Mouse (Mus musculus): ENCODE measurements around the gene Zfp82. TPM values are rescaled to one million over a fixed set of nuclear protein-coding genes. Genes with fewer than 3 reads are reported as not detected.
"Not testable (repeated sequence)": the region's sequence is repeated elsewhere in the genome, so short reads cannot be mapped to it uniquely, and the experiment has no call there.

Zfp82 gene
- polyA plus RNA-seq (2012; rRNA removed), result 2.3 and 2.5 TPM in 2 replicates

- peak within 1 kb of the TSS; percentile 77 for H3K4me3 ChIP-seq (ENCODE audit: insufficient read depth, low read length)
- peaks cover 2% of the 10 kb centered on the region; the same call in 1 of the 2 replicates for H3K4me1 ChIP-seq (ENCODE audit: control insufficient read depth, insufficient read depth, low read length)
- peak; percentile 84 for TF ChIP-seq POLR2A (IDR thresholded peaks at IDR 0.05; ENCODE audit: extremely low read depth, insufficient read depth, low read length)
- TF ChIP-seq CTCF (IDR thresholded peaks at IDR 0.05; ENCODE audit: extremely low read depth, insufficient read depth, low read length), result no peak
- H3K27ac ChIP-seq (ENCODE audit: insufficient read depth, low read length), result peak within 1 kb of the TSS; percentile 71
Observed at GRCm38 (mm10) chr7:30072146-30073028, at the start of gene Zfp82. TSS of gene Zfp82 (minus strand) at chr7:30072900.

GRCm38 (mm10) chr7:30122188-30122530, 49.5 kb upstream of the Zfp82 start:
- Histone ChIP-seq H3K4me1 (ENCODE audit: control insufficient read depth, insufficient read depth, low read length) (peaks cover 2% of the 10 kb centered on the region; the same call in 1 of the 2 replicates), H3K27ac (ENCODE audit: insufficient read depth, low read length) (peak overlapping the region; percentile 84), H3K4me3 (ENCODE audit: insufficient read depth, low read length) (peak overlapping the region; percentile 99)
- no peak for TF ChIP-seq POLR2A (IDR thresholded peaks at IDR 0.05; ENCODE audit: extremely low read depth, insufficient read depth, low read length)

- H3K27ac ChIP-seq (ENCODE audit: insufficient read depth, low read length), result peak within 1 kb of the TSS; percentile 84
- H3K4me3 ChIP-seq (ENCODE audit: insufficient read depth, low read length), result peak within 1 kb of the TSS; percentile 99
- peaks cover 2% of the 10 kb centered on the region; the same call in 1 of the 2 replicates for H3K4me1 ChIP-seq (ENCODE audit: control insufficient read depth, insufficient read depth, low read length)
- TF ChIP-seq CTCF (IDR thresholded peaks at IDR 0.05; ENCODE audit: extremely low read depth, insufficient read depth, low read length) (no peak), POLR2A (IDR thresholded peaks at IDR 0.05; ENCODE audit: extremely low read depth, insufficient read depth, low read length) (peak; percentile 59; the same call in 1 of the 2 replicates)
Observed at GRCm38 (mm10) chr7:30121308-30122187, 48.8 kb upstream of the Zfp82 start, which contains the start of gene Zfp382. TSS of gene Zfp382 (plus strand) at chr7:30121942.

GRCm38 (mm10) chr7:30117935-30118334, 45.2 kb upstream of the Zfp82 start:
- not testable (repeated sequence) for H3K4me3 ChIP-seq (ENCODE audit: insufficient read depth, low read length); H3K27ac ChIP-seq (ENCODE audit: insufficient read depth, low read length); H3K4me1 ChIP-seq (ENCODE audit: control insufficient read depth, insufficient read depth, low read length)

GRCm38 (mm10) chr7:30116076-30116475, 43.4 kb upstream of the Zfp82 start:
- H3K4me1 ChIP-seq (ENCODE audit: control insufficient read depth, insufficient read depth, low read length), result no peaks in the 10 kb centered on the region
- TF ChIP-seq CTCF (IDR thresholded peaks at IDR 0.05; ENCODE audit: extremely low read depth, insufficient read depth, low read length), result no peak
- TF ChIP-seq POLR2A (IDR thresholded peaks at IDR 0.05; ENCODE audit: extremely low read depth, insufficient read depth, low read length), result no peak
- H3K27ac ChIP-seq (ENCODE audit: insufficient read depth, low read length), result no peak overlapping the region
- no peak overlapping the region for H3K4me3 ChIP-seq (ENCODE audit: insufficient read depth, low read length)

- TF ChIP-seq POLR2A (IDR thresholded peaks at IDR 0.05; ENCODE audit: extremely low read depth, insufficient read depth, low read length), result no peak
- no peak for TF ChIP-seq CTCF (IDR thresholded peaks at IDR 0.05; ENCODE audit: extremely low read depth, insufficient read depth, low read length)
- H3K4me3 ChIP-seq (ENCODE audit: insufficient read depth, low read length), result peak overlapping the region; percentile 23; the same call in 1 of the 2 replicates
- H3K27ac ChIP-seq (ENCODE audit: insufficient read depth, low read length), result no peak overlapping the region
- H3K4me1 ChIP-seq (ENCODE audit: control insufficient read depth, insufficient read depth, low read length), result peaks cover 10% of the 10 kb centered on the region
Observed at GRCm38 (mm10) chr7:30099297-30099696, 26.6 kb upstream of the Zfp82 start.

GRCm38 (mm10) chr7:30095551-30096125, 22.9 kb upstream of the Zfp82 start:
- H3K4me3 ChIP-seq (ENCODE audit: insufficient read depth, low read length), result peak overlapping the region; percentile 90
- H3K4me1 ChIP-seq (ENCODE audit: control insufficient read depth, insufficient read depth, low read length), result peaks cover 11% of the 10 kb centered on the region
- H3K27ac ChIP-seq (ENCODE audit: insufficient read depth, low read length), result no peak overlapping the region
- no peak for TF ChIP-seq CTCF (IDR thresholded peaks at IDR 0.05; ENCODE audit: extremely low read depth, insufficient read depth, low read length)

GRCm38 (mm10) chr7:30094646-30095429, 22.1 kb upstream of the Zfp82 start, which contains the start of gene Zfp260:
TSS of gene Zfp260 (plus strand) at chr7:30094777.
- TF ChIP-seq POLR2A (IDR thresholded peaks at IDR 0.05; ENCODE audit: extremely low read depth, insufficient read depth, low read length), result peak; percentile 89
- no peak for TF ChIP-seq CTCF (IDR thresholded peaks at IDR 0.05; ENCODE audit: extremely low read depth, insufficient read depth, low read length)
- Histone ChIP-seq H3K4me1 (ENCODE audit: control insufficient read depth, insufficient read depth, low read length) (peaks cover 11% of the 10 kb centered on the region), H3K4me3 (ENCODE audit: insufficient read depth, low read length) (peak within 1 kb of the TSS; percentile 90), H3K27ac (ENCODE audit: insufficient read depth, low read length) (peak within 1 kb of the TSS; percentile 48)
